32 mouse cellular contexts compared by ENCODE assay signal in the genomic region with DNA sequence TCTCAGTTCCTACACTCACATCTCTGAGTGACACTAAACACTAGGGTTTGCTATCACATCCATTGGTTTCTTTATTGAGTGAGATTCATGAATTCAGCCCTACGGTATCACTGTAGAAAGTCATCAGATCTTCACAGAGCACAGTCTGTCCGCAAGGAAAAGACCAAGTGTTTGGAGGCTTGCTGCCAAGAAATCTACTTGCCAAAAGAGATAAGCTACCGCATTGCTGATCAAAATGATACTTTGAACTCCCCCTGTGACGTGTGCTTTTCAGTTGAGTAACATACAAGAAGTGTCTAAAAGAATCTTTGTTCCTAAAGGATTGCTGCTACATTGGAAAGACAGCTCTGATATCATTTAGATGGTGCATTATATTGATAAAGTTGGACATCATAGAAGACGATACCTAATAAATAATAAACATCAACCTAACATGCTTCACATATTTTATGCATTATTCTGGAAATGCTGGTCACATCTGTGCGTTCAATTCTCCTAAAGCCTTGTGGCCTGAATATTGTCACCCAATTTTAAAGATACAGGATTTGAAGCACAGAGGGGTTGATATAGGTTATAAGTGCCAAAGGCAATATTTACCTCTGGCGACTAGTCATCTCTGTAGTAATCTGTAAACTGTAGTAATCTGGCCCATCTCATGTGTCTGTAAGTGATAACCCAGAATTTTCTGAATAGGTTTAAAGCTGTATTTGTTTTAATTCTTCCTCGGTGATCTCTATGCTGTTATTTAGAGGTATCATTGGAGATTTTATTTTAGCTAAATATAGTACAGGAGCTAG. TPM values are rescaled to one million over a fixed set of nuclear protein-coding genes. Genes with fewer than 3 reads are reported as not detected.
DNase-seq lines count a peak whose midpoint lies in the region; ATAC-seq and TF ChIP-seq lines count a peak whose summit lies in the region.
"Had no signal": no experiment of that assay in that cellular context is flagged by ENCODE, and none has a peak within 500 bp of the region (broad histone marks: within the 10 kb centered on the region; RNA-seq: fewer than 3 reads in every experiment).

No protein-coding gene starts in this region.

- H3K4me3 ChIP-seq in kidney, adult 2 months (ENCODE audit: insufficient read depth, low read depth, low read length), result no peak overlapping the region
- H3K4me3 ChIP-seq in lung, postnatal 0 days (ENCODE audit: low read depth, low read length), result no peak overlapping the region
- H3K4me3 ChIP-seq: embryonic facial prominence, embryonic 10.5 days; embryonic facial prominence, embryonic 15.5 days; forebrain, embryonic 12.5 days; heart, embryonic 10.5 days; heart, embryonic 15.5 days; hindbrain, embryonic 12.5 days; left cerebral cortex, adult 2 months; limb, embryonic 12.5 days; liver, embryonic 13.5 days; lung, embryonic 15.5 days; midbrain, embryonic 12.5 days; neural tube, embryonic 15.5 days had no signal

- no peak overlapping the region for H3K27ac ChIP-seq in kidney, adult 2 months (ENCODE audit: insufficient read depth, low read depth, low read length)
- H3K27ac ChIP-seq in lung, postnatal 0 days (ENCODE audit: low read length), result no peak overlapping the region
- H3K27ac ChIP-seq: embryonic facial prominence, embryonic 10.5 days; embryonic facial prominence, embryonic 15.5 days; forebrain, embryonic 12.5 days; heart, embryonic 10.5 days; heart, embryonic 15.5 days; hindbrain, embryonic 12.5 days; left cerebral cortex, adult 2 months; limb, embryonic 12.5 days; liver, embryonic 13.5 days; lung, embryonic 15.5 days; midbrain, embryonic 12.5 days; neural tube, embryonic 15.5 days; stomach, postnatal 0 days had no signal

- 69% methylated on average over 8 of the region's 8 CpGs for WGBS in kidney, adult 2 months
- 44% methylated on average over 8 of the region's 8 CpGs for WGBS in lung, postnatal 0 days

- H3K4me1 ChIP-seq in kidney, adult 2 months (ENCODE audit: control insufficient read depth, insufficient read depth, low read length), result no peaks in the 10 kb centered on the region; the same call in 1 of the 2 replicates
- no peaks in the 10 kb centered on the region for H3K4me1 ChIP-seq in lung, postnatal 0 days (ENCODE audit: insufficient read depth, low read depth, low read length)
- H3K4me1 ChIP-seq: embryonic facial prominence, embryonic 10.5 days; embryonic facial prominence, embryonic 15.5 days; forebrain, embryonic 12.5 days; heart, embryonic 10.5 days; heart, embryonic 15.5 days; hindbrain, embryonic 12.5 days; limb, embryonic 12.5 days; liver, embryonic 13.5 days; midbrain, embryonic 12.5 days; neural tube, embryonic 15.5 days had no signal

- H3K9ac ChIP-seq in lung, postnatal 0 days (replicated peaks; ENCODE audit: low read depth), result no peak overlapping the region
- H3K9ac ChIP-seq: embryonic facial prominence, embryonic 15.5 days; forebrain, embryonic 12.5 days; heart, embryonic 15.5 days; hindbrain, embryonic 12.5 days; limb, embryonic 12.5 days; liver, embryonic 13.5 days; lung, embryonic 15.5 days; midbrain, embryonic 12.5 days; neural tube, embryonic 15.5 days had no signal

- H3K27me3 ChIP-seq in kidney, adult 2 months (replicated peaks; ENCODE audit: control insufficient read depth, insufficient read depth, low read length), result no peaks in the 10 kb centered on the region
- H3K27me3 ChIP-seq in lung, postnatal 0 days (replicated peaks; ENCODE audit: insufficient read depth, low read length), result no peaks in the 10 kb centered on the region
- H3K27me3 ChIP-seq: embryonic facial prominence, embryonic 15.5 days; forebrain, embryonic 12.5 days; heart, embryonic 15.5 days; hindbrain, embryonic 12.5 days; limb, embryonic 12.5 days; liver, embryonic 13.5 days; lung, embryonic 15.5 days; midbrain, embryonic 12.5 days; neural tube, embryonic 15.5 days had no signal

- TF ChIP-seq EP300 in lung, postnatal 0 days (IDR thresholded peaks at IDR 0.05), result no peak

- no peaks in the 10 kb centered on the region for H3K9me3 ChIP-seq in lung, postnatal 0 days (ENCODE audit: low read length)
- H3K9me3 ChIP-seq: embryonic facial prominence, embryonic 10.5 days; embryonic facial prominence, embryonic 15.5 days; forebrain, embryonic 12.5 days; heart, embryonic 10.5 days; heart, embryonic 15.5 days; hindbrain, embryonic 12.5 days; limb, embryonic 12.5 days; liver, embryonic 13.5 days; lung, embryonic 15.5 days; midbrain, embryonic 12.5 days; neural tube, embryonic 15.5 days had no signal

- TF ChIP-seq CTCF in kidney, adult 2 months (conservative IDR thresholded peaks at IDR 0.05; ENCODE audit: insufficient read depth, insufficient read length, low read depth, low read length), result no peak
- TF ChIP-seq CTCF in lung, postnatal 0 days (IDR thresholded peaks at IDR 0.05), result no peak

- DNase-seq in kidney, adult 2 months, result peak; percentile 28
- DNase-seq in kidney, postnatal 4 days, result no peak
- peak; percentile 8 for DNase-seq in lung, postnatal 10 days
- no peak for DNase-seq in lung, postnatal 0 days (ENCODE audit: low spot score)
- DNase-seq in lung, postnatal 25 days (ENCODE audit: low spot score), result peak; percentile 24
- peak; percentile 1 for DNase-seq in retina, embryonic 14.5 days (ENCODE audit: low spot score)
- DNase-seq in frontal cortex, postnatal 10 days (ENCODE audit: low spot score in 2 of 2), result no peak
- DNase-seq: adrenal gland, postnatal 14 days; cerebellum, adult 11 months; cerebellum, adult 9-11 months; gastrocnemius, postnatal 14 days; kidney, adult 9 months; kidney, postnatal 10 days; liver, embryonic 13.5 days; right cerebral cortex, postnatal 4 days; thymus, adult 18-20 months; thymus, postnatal 25 days had no signal

- no peak overlapping the region for H3K4me2 ChIP-seq in lung, postnatal 0 days (replicated peaks; ENCODE audit: low read depth, low read length)
- H3K4me2 ChIP-seq: embryonic facial prominence, embryonic 15.5 days; forebrain, embryonic 12.5 days; heart, embryonic 15.5 days; hindbrain, embryonic 12.5 days; limb, embryonic 12.5 days; liver, embryonic 13.5 days; lung, embryonic 15.5 days; midbrain, embryonic 12.5 days; neural tube, embryonic 15.5 days had no signal

- no peak for ATAC-seq in lung, postnatal 0 days
- ATAC-seq: CD4-positive, CD25-positive, alpha-beta regulatory T cell, adult 4 months; intestine, embryonic 16.5 days had no signal

- H3K36me3 ChIP-seq in kidney, adult 2 months (ENCODE audit: control insufficient read depth, insufficient read depth, low read length), result no peaks in the 10 kb centered on the region
- no peaks in the 10 kb centered on the region for H3K36me3 ChIP-seq in lung, postnatal 0 days (ENCODE audit: insufficient read depth, low read length)
- H3K36me3 ChIP-seq: embryonic facial prominence, embryonic 10.5 days; embryonic facial prominence, embryonic 15.5 days; forebrain, embryonic 12.5 days; heart, embryonic 10.5 days; heart, embryonic 15.5 days; hindbrain, embryonic 12.5 days; limb, embryonic 12.5 days; liver, embryonic 13.5 days; lung, embryonic 15.5 days; midbrain, embryonic 12.5 days; neural tube, embryonic 15.5 days had no signal

- no peak for TF ChIP-seq POLR2A in kidney, adult 2 months (IDR thresholded peaks at IDR 0.05; ENCODE audit: low read depth, low read length)

RNA-seq across cellular contexts. Expression of a gene that starts 1.9 kb away (rescaled TPM):
- polyA plus RNA-seq in kidney, adult 2 months (2012; rRNA removed), result 0.50 and 0.70 TPM in 2 replicates
- 0.08 and 0.13 TPM in 2 replicates for polyA plus RNA-seq in lung, postnatal 0 days (2015; fragmentation: Nextera tagmentation; extraction: Ambion mirVana)
- polyA plus RNA-seq: embryonic facial prominence, embryonic 10.5 days; heart, embryonic 10.5 days; intestine, embryonic 16.5 days; limb, embryonic 12.5 days; liver, embryonic 13.5 days; lung, embryonic 15.5 days; midbrain, embryonic 12.5 days; spleen, adult 2 months had no signal

Comparison
In these comparisons a context has a peak if more than half of its experiments do, and no peak if none do; other contexts are left out.
1. DNase-seq: peak in kidney, adult 2 months (single experiment), lung, postnatal 10 days (single experiment), lung, postnatal 25 days (single experiment) and retina, embryonic 14.5 days (single experiment); none in kidney, postnatal 4 days (0 of 2), lung, postnatal 0 days (single experiment) and frontal cortex, postnatal 10 days (0 of 2).